Mouse (Mus musculus) adrenal gland, postnatal 4 days (tissue): ENCODE measurements at regions not wholly inside any gene's neighbourhood (a gene's known extent, or its start where the extent isn't known, plus 50 kb on each side); places are given as distances from the start of the nearest gene placed in this dataset.
"Not testable (repeated sequence)": the region's sequence is repeated elsewhere in the genome, so short reads cannot be mapped to it uniquely, and the experiment has no call there.

Experiments
- DNase-seq, 2 experiments: peaks; one replicate each; pipeline ENCODE4 v3.0.0; 2021 to 2022; ENCODE audit warnings: low spot score in 2 of 2, mixed read lengths in 2 of 2

DNA sequence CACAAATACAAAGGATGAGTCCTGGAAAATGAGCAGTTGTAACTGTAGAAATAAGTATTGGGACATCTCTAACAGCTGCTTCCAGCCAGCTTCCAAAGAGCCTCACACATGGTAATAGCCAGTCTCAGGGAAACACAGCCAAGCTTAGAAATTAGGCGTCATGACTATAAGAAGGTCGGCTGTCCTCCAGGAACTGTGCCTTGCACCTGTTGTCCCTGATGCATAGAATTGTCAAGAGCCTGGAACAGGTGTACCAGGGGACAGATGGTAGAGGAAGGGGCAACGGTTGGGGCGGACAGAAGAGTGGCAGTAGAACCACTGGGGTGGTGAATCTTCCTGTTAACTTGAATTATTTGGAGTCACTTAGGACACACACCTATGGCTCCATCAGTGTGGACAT lies 162.1 kb downstream of the Trib2 start:
- DNase-seq = no peak

DNA sequence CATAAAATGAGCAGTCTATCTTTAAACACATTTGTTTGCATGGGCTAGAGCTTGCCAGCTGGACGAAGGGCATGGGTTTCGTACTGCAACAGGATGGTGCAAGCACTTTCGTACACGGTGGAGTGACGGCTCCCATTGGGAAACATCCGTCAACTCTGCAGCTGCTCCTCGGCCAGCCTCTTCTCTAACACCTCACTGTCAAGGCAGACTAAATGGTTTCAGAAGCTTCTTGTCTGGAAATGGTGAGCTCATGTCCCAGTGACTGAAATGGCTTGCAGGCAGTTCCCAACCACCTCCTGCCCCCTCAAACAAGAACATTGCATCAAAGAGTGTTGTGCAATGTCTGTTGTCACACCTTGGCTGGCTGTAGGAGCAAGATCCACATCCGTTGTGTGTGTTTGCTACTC lies 163.4 kb downstream of the Trib2 start:
- no peak for DNase-seq

DNA sequence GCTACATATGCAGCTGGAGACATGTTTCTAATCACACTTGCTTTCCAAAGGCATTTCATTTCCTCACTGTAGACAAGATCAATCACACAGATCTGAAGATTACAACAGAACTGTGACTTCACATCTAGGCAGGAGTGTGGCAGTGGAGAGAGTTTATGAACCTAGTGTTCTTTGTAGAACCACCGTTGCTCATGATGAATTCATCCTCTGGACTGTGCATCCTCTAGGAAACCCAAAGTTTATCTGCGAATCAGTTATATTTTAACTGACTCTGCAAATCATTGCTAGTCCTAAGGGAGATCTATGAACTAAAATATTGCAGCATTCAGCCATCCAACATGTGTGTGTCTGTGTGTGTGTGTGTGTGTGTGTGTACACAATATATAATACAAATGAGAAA lies 165.4 kb downstream of the Trib2 start:
- no peak for DNase-seq

DNA sequence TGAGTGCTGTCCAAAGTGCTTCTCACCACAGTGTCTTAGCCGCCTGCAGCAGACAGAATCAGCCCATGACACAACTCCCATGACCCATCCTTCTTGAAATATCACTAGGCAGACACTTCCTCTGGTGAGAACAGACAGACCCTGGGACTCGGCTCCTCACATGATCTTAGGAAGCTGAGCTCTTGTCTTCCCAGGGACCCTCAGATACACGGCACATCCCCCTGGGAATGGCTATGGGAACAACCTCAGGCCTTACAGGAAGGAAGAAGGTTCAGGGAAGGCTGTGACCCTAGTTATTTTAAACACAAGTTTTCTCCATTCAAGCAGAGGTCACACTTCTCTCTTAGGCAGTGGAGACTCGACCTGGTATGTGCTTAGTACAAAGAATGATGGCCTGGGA lies 166.8 kb downstream of the Trib2 start:
- no peak for DNase-seq

DNA sequence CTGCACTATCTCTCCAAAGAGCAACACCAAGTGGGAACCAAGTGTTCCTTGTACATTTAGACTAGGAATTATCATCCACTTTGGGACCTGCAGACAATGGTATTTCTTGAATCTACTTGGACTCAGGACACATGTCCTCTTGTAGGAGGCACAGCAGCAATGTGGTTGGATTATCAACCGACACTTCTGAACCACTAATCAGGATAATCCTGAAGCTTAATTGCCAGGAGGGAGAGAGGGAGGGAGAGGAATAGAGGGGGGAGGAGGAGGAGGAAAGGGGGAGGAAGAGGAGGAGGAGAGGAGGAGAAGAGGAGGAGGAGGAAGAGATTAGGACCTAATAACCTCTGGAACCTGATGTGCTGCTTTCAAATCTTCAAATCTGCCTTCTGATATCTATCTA lies 167.5 kb downstream of the Trib2 start:
- no peak for DNase-seq

DNA sequence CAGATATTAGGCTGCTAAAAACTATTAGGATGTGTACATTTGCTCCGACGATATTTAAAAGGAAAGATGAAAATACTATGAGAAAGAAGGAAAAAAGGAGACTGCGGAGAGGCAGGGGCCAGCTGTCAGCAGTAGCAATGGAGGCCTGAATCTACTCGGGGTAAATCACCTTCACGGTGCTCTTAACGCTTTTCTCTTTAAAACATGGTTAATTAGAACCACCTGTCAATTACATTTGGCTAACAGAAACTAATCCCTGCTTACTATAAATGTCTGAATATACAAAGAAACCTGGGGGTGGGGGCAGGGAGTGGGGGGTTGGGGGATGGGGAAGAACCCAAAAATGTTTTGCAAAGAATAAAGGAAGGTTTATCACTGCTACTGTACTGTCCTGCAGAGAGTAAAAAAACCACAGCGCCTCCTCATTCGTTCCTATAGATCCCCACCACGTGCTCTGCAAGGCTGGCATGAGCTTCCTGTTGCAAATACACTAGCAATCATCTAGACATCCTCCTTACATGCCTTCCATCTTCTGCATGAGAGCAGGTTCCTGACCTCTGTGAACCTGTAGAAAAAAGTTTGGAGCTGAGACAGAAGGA lies 172.5 kb downstream of the Trib2 start:
- no peak for DNase-seq

DNA sequence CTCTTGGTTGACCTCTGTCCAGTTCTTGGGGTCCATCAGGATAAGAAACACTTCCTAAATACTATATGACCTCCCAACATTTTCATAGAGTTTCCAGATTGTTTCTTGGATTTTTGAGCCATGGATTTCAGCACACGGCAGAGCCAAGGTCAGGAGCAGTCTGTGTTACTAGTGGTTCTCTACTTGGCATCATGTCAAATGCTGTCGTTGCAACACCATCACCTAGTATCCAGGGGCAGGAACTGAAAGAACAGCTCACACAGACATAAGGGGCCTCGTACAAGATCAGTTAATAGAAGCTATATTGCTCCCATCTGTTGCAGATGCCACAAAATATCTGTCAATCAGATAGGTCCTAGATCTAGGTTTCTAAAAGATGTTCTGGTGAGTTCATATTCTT lies 173.1 kb downstream of the Trib2 start:
- DNase-seq = no peak

DNA sequence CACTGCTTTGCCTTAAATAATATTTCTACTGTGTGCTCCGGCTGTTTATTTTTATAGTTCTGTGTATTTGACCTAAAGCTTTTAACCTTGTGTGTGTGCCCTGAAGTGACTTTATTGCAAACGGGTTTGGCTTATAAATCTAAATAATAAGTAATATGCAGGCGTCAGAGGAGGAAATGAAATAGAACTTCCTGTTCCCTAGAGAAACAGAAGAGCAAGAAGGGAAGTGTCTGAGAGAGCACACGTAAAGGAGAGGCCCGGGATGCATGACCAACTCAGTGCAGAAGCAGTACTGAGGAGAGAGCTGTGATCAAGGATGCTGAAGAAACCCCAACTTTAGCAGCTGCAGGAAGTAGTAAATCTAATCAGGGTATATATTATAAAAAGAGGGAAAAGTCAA lies 176.4 kb downstream of the Trib2 start:
- no peak for DNase-seq

DNA sequence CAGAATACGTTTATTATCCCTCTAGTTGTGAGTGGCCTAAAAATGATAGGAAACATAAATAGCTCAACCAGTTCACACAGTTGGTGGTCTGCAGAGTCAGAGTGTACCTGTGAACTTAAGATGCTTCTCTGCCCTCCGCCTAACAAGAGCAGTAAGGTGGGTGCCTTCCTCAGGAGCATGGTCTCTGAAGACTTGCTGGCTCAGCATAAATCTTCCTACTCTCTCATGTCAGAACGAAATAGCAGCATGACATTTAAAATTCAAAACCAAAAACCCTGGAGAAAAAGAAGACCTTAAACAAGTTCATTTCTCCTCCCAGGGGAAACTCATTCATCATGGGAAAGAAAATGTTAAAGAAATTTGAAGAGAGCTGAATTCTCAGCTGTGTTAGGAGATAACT lies 186.8 kb downstream of the Trib2 start:
- no peak for DNase-seq

DNA sequence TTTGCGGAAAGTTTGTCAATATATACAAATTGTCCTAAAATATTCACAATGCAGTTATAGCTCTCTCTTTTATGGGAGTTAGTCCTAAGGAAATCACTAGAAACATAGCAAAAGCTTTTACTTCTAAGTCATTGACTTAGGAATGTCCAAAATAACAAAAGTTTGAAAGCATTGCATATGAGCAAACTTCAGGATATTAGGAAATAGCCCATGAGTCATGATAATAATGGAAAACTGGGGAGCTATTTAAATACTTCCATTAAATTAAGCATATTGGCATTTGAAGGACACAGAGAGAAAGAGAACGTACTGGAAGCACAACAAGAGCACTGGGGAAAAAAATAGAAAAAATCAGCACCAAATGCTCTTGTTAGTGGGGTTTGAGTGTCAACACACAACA lies 197.2 kb downstream of the Trib2 start:
- DNase-seq = no peak

DNA sequence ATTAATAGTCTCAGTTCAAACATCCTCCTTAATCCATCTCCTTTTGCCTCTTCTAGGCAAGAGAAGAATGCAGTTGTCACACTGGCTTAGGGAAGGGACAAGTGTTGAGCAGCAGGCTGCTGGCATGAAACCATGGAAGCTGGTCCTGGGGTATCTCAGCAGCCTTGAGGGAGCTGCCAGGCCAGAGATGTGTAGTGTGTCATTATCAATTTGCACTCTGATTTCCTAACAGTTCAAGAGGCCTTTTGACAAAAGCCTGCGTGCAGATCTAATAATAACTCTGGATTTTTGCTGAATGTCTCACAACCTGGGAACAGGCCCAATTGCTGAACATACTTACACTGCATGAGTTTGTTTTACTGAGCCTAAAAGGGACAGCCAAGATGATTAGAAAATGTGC lies 199.4 kb downstream of the Trib2 start:
- DNase-seq = no peak

DNA sequence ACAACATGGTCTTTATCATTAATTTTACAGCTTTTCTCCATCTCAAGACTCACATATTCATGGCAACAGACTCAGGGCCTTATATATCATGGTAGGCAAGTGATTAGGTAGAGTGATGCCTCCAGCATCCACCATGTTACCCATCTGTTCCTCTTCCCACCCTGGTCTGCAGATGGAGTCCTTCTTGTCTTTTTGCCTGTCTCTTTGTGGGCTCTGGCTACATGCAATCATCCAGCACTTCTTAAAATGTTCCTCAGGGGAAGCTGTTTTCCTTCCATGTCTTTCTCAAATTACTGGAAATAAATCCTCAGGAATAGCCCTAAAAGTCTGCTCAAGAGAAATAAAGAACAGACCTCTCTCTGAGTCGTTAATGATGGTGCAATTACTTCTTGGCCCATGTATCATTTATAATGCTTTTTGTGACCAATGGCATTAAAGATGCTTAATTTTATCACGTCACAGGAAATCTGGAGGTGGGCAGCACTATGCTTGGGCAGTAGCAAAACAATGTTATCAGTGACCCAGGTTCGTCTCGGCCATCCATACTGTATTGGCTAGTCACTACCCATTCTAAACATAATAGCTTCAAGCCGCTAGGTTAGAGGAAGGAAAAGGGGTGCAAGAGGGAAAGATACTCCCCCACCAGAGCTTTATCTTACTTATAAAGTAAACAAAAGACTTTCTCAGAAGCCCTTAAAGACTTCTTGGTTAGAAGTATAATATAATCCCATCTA lies 204.7 kb downstream of the Trib2 start:
- DNase-seq = no peak

DNA sequence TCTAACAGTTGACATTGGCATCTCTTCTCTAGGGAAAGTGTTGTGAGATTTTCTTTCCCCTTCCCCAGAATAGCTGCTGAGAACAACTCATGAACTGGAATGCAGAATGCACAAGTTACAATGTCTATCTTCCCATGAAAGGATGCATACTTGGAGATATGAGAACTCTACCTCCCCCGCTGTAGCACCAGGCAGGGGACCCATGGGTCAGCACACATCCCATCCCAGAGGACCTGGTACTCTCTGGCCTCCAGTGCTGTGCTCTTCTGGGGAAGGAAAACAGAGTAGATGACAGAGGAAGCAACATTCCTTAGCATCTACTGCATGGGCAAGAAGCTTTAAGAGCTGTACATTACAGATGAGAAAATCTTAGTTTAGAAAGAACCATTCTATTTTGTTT lies 209.6 kb downstream of the Trib2 start:
- DNase-seq = no peak

DNA sequence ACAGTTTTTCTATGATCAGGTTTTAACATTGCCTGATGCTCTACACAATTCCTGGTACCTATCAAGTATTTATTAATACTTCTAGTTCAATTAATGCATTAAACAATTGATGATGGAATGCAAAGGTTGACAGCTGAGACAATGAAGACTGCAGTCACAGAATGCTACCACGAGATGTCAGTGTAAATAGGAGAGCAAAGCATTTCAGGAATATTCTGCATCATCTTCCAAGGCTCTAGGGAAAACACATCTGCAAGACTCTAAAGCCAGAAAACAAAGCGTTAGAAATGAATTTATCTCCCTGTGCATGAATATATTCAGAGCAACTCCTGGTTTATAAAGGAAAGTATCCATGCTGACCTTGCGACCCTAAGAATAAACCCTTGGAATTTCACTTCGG lies 210.6 kb downstream of the Trib2 start:
- no peak for DNase-seq

DNA sequence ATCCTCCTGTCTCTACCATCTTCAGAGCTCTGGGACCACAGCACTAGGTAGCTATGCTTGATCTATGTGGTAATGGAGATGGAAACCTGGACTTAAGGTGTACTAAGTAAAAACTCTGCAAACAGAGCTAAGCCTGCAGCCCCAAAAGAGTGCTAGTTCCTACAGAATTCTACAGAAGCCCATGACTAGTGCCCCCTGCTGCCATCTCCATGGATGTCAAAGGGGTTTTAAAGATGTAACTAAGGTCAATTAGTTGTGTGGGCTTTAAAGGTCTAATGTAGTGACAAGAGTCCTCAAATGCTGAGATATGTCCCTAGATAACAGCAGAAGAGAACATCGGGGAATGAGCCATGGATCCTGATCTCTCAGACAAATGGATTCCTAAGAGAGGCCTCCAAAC lies 212.1 kb downstream of the Trib2 start:
- no peak for DNase-seq

DNA sequence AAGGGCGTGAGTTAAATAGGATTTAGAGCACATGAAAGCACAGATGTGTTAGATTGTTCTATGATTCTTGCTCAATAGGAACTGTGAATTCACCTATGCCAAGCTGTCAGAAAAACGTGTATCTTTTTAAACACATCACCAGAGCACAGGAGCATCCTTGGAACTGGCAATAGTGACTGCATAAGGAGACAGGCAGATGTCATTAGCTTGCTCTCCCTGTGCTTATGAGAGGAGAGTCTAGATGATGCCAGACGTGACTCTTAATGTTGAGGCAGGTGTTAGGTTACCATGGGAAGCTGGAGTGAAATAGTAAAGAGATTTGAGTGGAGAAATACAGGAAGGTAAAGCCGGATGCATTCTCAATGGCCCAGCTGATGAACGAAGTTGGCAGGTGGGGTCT lies 212.8 kb downstream of the Trib2 start:
- DNase-seq = no peak

DNA sequence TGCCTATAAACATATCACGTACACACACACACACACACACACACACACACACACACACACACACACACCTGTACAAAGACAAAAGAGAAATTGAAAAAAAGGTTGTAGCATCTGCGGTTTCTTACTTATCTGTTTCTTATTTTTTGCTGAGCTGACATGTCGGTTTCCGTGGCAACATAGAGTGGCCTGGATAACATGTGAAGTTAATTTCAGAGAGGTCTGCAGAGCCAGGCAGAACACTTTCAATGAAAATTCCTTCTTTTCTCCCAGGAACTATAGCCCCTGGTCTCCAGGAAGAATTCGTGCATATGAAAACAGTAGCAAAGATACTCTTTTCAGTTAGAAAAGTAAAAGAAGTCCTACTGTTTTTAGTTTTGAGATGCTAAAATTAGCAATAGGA lies 213.4 kb downstream of the Trib2 start:
- no peak for DNase-seq

DNA sequence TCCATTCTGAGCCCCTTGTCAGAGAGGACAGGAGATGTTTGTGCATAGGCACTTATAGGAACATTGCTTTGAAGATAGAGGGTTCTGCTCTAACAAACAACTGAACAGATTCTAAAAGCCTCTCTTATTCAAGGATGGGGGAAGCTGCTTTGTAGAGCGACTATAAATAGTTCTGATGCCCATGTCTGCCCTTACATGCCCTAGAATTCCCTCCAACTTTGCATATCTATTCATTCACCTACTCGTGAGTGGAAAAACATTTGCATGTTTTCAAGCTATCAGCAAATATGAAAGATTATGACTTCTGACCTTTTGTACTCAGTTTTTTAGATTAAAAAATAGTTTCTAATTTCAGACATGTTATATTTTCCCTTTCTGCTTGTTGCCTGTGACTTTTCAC lies 222.0 kb downstream of the Trib2 start:
- no peak for DNase-seq

DNA sequence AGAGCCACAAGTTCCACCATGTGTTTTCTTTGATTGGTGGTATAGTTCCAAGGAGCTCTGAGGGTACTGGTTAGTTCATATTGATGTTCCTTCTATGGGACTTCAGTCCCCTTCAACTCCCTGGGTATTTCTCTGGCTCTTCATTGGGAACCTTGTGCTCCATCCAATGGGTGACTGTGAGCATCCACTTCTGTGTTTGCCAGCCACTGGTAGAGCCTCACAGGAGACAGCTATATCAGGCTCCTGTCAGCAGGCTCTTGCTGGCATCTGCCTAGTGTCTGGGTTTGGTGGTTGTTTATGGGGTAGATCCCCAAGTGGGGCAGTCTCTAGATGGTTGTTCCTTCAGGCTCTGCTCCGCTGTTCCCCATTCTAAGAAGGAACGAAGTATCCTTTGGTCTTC lies 228.9 kb downstream of the Trib2 start:
- DNase-seq = not testable (repeated sequence)

DNA sequence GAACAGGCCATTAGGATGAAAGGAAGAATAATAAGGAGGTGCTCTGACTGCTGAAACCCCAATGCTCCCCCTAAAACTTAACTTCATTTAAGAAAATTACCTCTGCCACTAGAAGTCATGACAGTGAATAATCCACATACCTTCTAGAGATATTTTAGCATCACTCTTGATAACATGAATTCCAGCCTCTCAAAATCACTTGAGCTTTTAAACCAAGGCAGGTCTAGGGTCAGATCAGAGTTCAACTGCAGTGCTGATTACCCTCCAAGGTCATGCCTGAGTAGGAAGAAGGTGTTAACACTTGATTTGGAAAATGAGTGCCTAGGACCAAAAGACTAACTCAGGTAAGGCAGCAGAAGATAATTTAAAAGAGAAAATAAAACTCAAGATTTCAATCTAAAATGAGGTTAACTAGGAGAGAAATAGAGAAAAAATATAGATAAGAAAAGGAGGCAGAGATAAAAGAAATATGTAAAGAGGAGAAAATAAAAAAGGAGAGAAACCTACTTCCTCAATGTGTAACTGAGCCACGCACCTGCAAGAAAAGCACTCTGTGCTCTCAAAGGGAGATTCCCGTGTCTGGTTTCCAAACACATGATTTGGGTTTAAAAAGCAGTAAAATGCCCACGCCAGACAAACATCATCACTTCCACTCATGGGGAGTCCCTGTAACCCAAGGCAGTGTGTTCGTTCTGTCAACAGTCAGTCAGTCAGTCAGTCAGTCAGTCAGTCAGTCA lies 229.8 kb downstream of the Trib2 start:
- DNase-seq = no peak

DNA sequence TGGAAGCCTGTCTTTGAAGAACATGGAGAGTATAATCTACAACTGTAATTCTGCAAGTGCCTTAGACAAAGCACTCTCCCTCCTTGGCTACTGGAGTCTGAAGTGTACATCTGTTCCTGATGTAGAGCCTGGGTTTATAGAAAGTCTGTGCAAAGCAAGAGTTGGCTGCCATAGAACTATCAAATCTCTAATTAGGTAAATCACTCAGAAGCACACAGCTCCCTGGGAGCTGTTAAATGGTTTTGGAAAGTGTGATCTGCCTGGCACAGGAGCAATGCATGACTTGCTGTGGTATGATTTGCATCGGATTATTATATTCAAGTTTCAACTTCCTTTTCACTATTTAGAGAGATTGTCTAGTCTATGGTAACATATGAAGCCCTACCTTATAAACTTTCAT lies 230.9 kb downstream of the Trib2 start:
- no peak for DNase-seq

DNA sequence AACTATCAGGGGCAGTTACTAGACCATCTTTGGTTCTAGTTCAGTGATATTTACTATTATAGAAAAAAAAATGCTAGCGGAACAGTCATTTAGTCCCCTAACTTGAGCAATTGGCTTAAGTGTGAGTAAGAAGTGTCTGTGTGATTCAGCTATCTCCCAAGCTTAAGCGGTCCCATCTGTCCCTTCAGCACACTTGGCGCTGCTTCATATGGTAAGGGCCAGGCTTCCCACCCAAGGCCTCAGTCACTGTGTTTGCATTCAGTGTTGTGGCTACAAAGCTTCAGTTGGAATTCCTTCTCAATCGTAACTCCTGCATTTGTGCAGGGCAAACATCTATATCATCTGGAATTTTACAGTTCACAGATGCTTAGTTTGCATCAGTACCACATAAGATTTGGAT lies 232.0 kb downstream of the Trib2 start:
- DNase-seq = no peak

DNA sequence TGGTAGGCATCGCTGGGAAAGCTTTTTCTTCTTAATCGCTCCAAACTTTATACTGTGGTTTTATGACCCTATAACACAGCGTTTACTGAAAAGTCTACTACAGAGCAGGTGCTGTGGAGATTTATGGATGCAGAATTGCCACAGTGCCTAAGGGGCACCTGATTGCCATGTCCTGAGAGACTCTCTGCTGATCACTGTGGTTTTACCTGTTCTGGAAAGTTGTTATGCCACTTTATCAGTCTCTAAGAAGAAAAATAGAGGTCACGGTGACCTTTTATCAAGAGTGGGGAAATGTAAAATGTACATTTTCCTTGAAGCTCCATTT lies 250.0 kb downstream of the Trib2 start:
- no peak for DNase-seq
